10 mouse cellular contexts compared by ENCODE assay signal in genomic region chr9:107708439-107709095, GRCm38 (mm10). TPM values are rescaled to one million over a fixed set of nuclear protein-coding genes. Genes with fewer than 3 reads are reported as not detected.
A peak's percentile ranks its signal among the peaks of the same experiment; 100 is the strongest.
DNase-seq lines count a peak whose midpoint lies in the region; ATAC-seq and TF ChIP-seq lines count a peak whose summit lies in the region.
"Had no signal": no experiment of that assay in that cellular context is flagged by ENCODE, and none has a peak within 500 bp of the region (broad histone marks: within the 10 kb centered on the region; RNA-seq: fewer than 3 reads in every experiment).

No protein-coding gene starts in this region.

- no peaks in the 10 kb centered on the region for H3K9me3 ChIP-seq in lung, postnatal 0 days (ENCODE audit: low read length)
- H3K9me3 ChIP-seq in liver, embryonic 11.5 days (ENCODE audit: control insufficient read depth, low read length), result no peaks in the 10 kb centered on the region
- no peaks in the 10 kb centered on the region for H3K9me3 ChIP-seq in stomach, embryonic 15.5 days

- TF ChIP-seq EP300 in lung, postnatal 0 days (IDR thresholded peaks at IDR 0.05), result no peak

- peak overlapping the region; percentile 81 for H3K27ac ChIP-seq in lung, postnatal 0 days (ENCODE audit: low read length)
- H3K27ac ChIP-seq in liver, embryonic 11.5 days (ENCODE audit: low read depth, low read length), result no peak overlapping the region
- H3K27ac ChIP-seq in stomach, embryonic 15.5 days, result peak overlapping the region; percentile 94

- H3K27me3 ChIP-seq in lung, postnatal 0 days (replicated peaks; ENCODE audit: insufficient read depth, low read length), result no peaks in the 10 kb centered on the region
- peaks cover 70% of the 10 kb centered on the region for H3K27me3 ChIP-seq in liver, embryonic 11.5 days (replicated peaks; ENCODE audit: control insufficient read depth, insufficient read depth, low read length)
- H3K27me3 ChIP-seq in stomach, embryonic 15.5 days (replicated peaks), result no peaks in the 10 kb centered on the region

- ATAC-seq in lung, postnatal 0 days, result no peak
- ATAC-seq in liver, embryonic 11.5 days (replicated peaks; ENCODE audit: low FRiP score), result no peak
- ATAC-seq in stomach, embryonic 15.5 days (ENCODE audit: insufficient read depth, low FRiP score, low read depth), result no peak

- H3K36me3 ChIP-seq in lung, postnatal 0 days (ENCODE audit: insufficient read depth, low read length), result peaks cover 7% of the 10 kb centered on the region; the same call in 1 of the 2 replicates
- H3K36me3 ChIP-seq in liver, embryonic 11.5 days (ENCODE audit: control insufficient read depth, insufficient read depth, low read length), result no peaks in the 10 kb centered on the region
- no peaks in the 10 kb centered on the region for H3K36me3 ChIP-seq in stomach, embryonic 15.5 days

- WGBS in lung, postnatal 0 days, result 5% methylated on average over 21 of the region's 21 CpGs
- WGBS in liver, embryonic 11.5 days, result 3% methylated on average over 21 of the region's 21 CpGs
- WGBS in stomach, embryonic 15.5 days, result 4% methylated on average over 21 of the region's 21 CpGs

- peak overlapping the region; percentile 54 for H3K4me3 ChIP-seq in lung, postnatal 0 days (ENCODE audit: low read depth, low read length)
- peak overlapping the region; percentile 66 for H3K4me3 ChIP-seq in liver, embryonic 11.5 days (ENCODE audit: low read depth, low read length)
- peak overlapping the region; percentile 73 for H3K4me3 ChIP-seq in stomach, embryonic 15.5 days (replicated peaks)

- DNase-seq in cerebellum, adult 11-12 months, result peak; percentile 52
- DNase-seq in cerebellum, adult 18-20 months, result no peak
- DNase-seq in lung, postnatal 0 days (ENCODE audit: low spot score), result no peak
- no peak for DNase-seq in lung, postnatal 25 days (ENCODE audit: low spot score)
- peak; percentile 49 for DNase-seq in liver, embryonic 11.5 days (ENCODE audit: low spot score)
- DNase-seq in layer of hippocampus, postnatal 10 days (ENCODE audit: low spot score in 2 of 2), result no peak
- no peak for DNase-seq in adrenal gland, postnatal 4 days (ENCODE audit: low spot score in 2 of 2)

- H3K4me2 ChIP-seq in lung, postnatal 0 days (replicated peaks; ENCODE audit: low read depth, low read length), result peak overlapping the region; percentile 80
- H3K4me2 ChIP-seq in liver, embryonic 11.5 days, result peak overlapping the region; percentile 98
- peak overlapping the region; percentile 93 for H3K4me2 ChIP-seq in stomach, embryonic 15.5 days

- peaks cover 33% of the 10 kb centered on the region for H3K4me1 ChIP-seq in lung, postnatal 0 days (ENCODE audit: insufficient read depth, low read depth, low read length)
- peaks cover 45% of the 10 kb centered on the region for H3K4me1 ChIP-seq in liver, embryonic 11.5 days (replicated peaks; ENCODE audit: control insufficient read depth, insufficient read depth, low read length)
- peaks cover 43% of the 10 kb centered on the region for H3K4me1 ChIP-seq in stomach, embryonic 15.5 days

- peak; percentile 14; the same call in 1 of the 2 replicates for TF ChIP-seq CTCF in lung, postnatal 0 days (IDR thresholded peaks at IDR 0.05)

- peak overlapping the region; percentile 65 for H3K9ac ChIP-seq in lung, postnatal 0 days (replicated peaks; ENCODE audit: low read depth)
- H3K9ac ChIP-seq in liver, embryonic 11.5 days (ENCODE audit: low read depth, low read length), result peak overlapping the region; percentile 68
- peak overlapping the region; percentile 93 for H3K9ac ChIP-seq in stomach, embryonic 15.5 days

RNA-seq across cellular contexts. Expression of gene Sema3f, which starts 1.7 kb away (rescaled TPM):
- polyA plus RNA-seq in lung, postnatal 0 days (2015; fragmentation: Nextera tagmentation; extraction: Ambion mirVana), result 23.4 and 24.9 TPM in 2 replicates
- polyA plus RNA-seq in liver, embryonic 11.5 days (2014; fragmentation: Nextera tagmentation; extraction: Ambion mirVana), result 5.9 and 6.2 TPM in 2 replicates
- polyA plus RNA-seq in stomach, embryonic 15.5 days (2015; fragmentation: Nextera tagmentation; extraction: Ambion mirVana), result 19.7 and 21.3 TPM in 2 replicates
- 1 to 10 TPM; 6.7 to 9.1 TPM for total RNA-seq in layer of hippocampus, postnatal 10 days (2021)
- total RNA-seq in adrenal gland, postnatal 4 days (2021), result 10 to 100 TPM; 28.9 to 32.8 TPM

RNA-seq across cellular contexts. Expression of gene Gnat1, which starts 29.1 kb away (rescaled TPM):
- polyA plus RNA-seq in lung, postnatal 0 days (2015; fragmentation: Nextera tagmentation; extraction: Ambion mirVana), result 0.23 and 0.30 TPM in 2 replicates
- 4.7 and 5.0 TPM in 2 replicates for polyA plus RNA-seq in liver, embryonic 11.5 days (2014; fragmentation: Nextera tagmentation; extraction: Ambion mirVana)
- polyA plus RNA-seq in stomach, embryonic 15.5 days (2015; fragmentation: Nextera tagmentation; extraction: Ambion mirVana), result 1.1 and 1.9 TPM in 2 replicates
- total RNA-seq in layer of hippocampus, postnatal 10 days (2021), result 1 to 10 TPM in 1 of 2 experiments, under 1 TPM in 1; 0.71 to 1.1 TPM
- 1 to 10 TPM in 1 of 2 experiments, under 1 TPM in 1; 0.73 to 1.6 TPM for total RNA-seq in adrenal gland, postnatal 4 days (2021)
- total RNA-seq: gastrocnemius, adult 18-20 months; neutrophil, adult 5-6 weeks had no signal

RNA-seq across cellular contexts. Expression of gene Slc38a3, which starts 39.2 kb away (rescaled TPM):
- polyA plus RNA-seq in lung, postnatal 0 days (2015; fragmentation: Nextera tagmentation; extraction: Ambion mirVana), result 0.51 and 0.81 TPM in 2 replicates
- polyA plus RNA-seq in liver, embryonic 11.5 days (2014; fragmentation: Nextera tagmentation; extraction: Ambion mirVana), result 3.9 and 4.0 TPM in 2 replicates
- polyA plus RNA-seq in stomach, embryonic 15.5 days (2015; fragmentation: Nextera tagmentation; extraction: Ambion mirVana), result 19.5 and 28.6 TPM in 2 replicates
- total RNA-seq in layer of hippocampus, postnatal 10 days (2021), result 100 to 1,000 TPM in 1 of 2 experiments, 10 to 100 TPM in 1; 96.5 to 109 TPM
- total RNA-seq in adrenal gland, postnatal 4 days (2021), result 10 to 100 TPM; 10.1 to 37.4 TPM
- total RNA-seq: neutrophil, adult 5-6 weeks had no signal

Comparison
In these comparisons a context has a peak if more than half of its experiments do, and no peak if none do; other contexts are left out.
1. DNase-seq: peak in cerebellum, adult 11-12 months (single experiment) and liver, embryonic 11.5 days (single experiment); none in cerebellum, adult 18-20 months (0 of 2), lung, postnatal 0 days (single experiment), lung, postnatal 25 days (single experiment), layer of hippocampus, postnatal 10 days (0 of 2) and adrenal gland, postnatal 4 days (0 of 2).
2. Peak in every context shown above with its lines, with median percentiles within 50 percentile points of each other: H3K4me2 ChIP-seq, H3K4me3 ChIP-seq and H3K9ac ChIP-seq.